ENCODE assay signal across 9 mouse cellular contexts in the genomic region with DNA sequence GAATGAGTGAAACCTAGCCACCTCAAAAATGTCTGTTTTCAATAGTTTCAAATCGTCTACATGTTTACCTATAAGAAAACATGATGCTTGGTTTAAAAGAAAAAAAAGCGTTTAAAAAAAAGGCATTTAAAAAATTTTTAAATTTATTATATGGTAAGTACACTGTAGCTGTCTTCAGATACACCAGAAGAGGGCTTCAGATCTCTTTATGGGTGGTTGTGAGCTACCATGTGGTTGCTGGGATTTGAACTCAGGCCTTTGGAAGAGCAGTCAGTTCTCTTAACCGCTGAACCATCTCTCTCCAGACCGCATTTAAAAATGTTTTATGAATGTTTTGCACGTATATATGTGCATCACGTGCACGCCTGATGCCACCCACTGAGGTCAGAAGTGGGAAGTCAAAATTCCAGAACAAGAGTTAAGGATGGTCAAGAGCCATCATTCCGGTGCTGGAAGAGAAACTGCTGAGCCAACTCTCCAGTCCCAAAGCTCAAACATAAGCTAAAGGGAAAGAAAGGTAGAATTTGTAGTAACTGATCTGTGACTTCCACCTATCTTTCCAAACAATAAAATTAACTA. TPM values are rescaled to one million over a fixed set of nuclear protein-coding genes. Genes with fewer than 3 reads are reported as not detected.
DNase-seq lines count a peak whose midpoint lies in the region; ATAC-seq and TF ChIP-seq lines count a peak whose summit lies in the region.
"Had no signal": no experiment of that assay in that cellular context is flagged by ENCODE, and none has a peak within 500 bp of the region (broad histone marks: within the 10 kb centered on the region; RNA-seq: fewer than 3 reads in every experiment).

No protein-coding gene starts in this region.

- H3K27me3 ChIP-seq in embryonic facial prominence, embryonic 10.5 days (replicated peaks; ENCODE audit: low read depth, poor library complexity, severe bottlenecking): no peaks in the 10 kb centered on the region
- no peaks in the 10 kb centered on the region for H3K27me3 ChIP-seq in intestine, embryonic 15.5 days (replicated peaks)
- H3K27me3 ChIP-seq in neural tube, embryonic 14.5 days (ENCODE audit: control insufficient read depth, insufficient read depth, low read length): no peaks in the 10 kb centered on the region

- no peak for TF ChIP-seq CTCF in lung, adult 2 months (IDR thresholded peaks at IDR 0.05; ENCODE audit: insufficient read depth, low read length)

- H3K9me3 ChIP-seq in embryonic facial prominence, embryonic 10.5 days: 0 out of 2 replicates have a peak, but pooled peaks cover 3% of the 10 kb centered on the region
- H3K9me3 ChIP-seq in intestine, embryonic 15.5 days: no peaks in the 10 kb centered on the region
- no peaks in the 10 kb centered on the region for H3K9me3 ChIP-seq in neural tube, embryonic 14.5 days (ENCODE audit: control insufficient read depth, low read length)

- ATAC-seq in intestine, embryonic 15.5 days: no peak
- no peak for ATAC-seq in neural tube, embryonic 14.5 days (ENCODE audit: low read depth)

- H3K9ac ChIP-seq in intestine, embryonic 15.5 days: peak overlapping the region; percentile 100
- peak overlapping the region; percentile 99 for H3K9ac ChIP-seq in neural tube, embryonic 14.5 days (replicated peaks; ENCODE audit: low read depth, low read length)

- peak overlapping the region; percentile 73 for H3K4me3 ChIP-seq in lung, adult 2 months (replicated peaks; ENCODE audit: extremely low read depth, low read depth, low read length)
- peak overlapping the region; percentile 89 for H3K4me3 ChIP-seq in embryonic facial prominence, embryonic 10.5 days
- H3K4me3 ChIP-seq in intestine, embryonic 15.5 days (replicated peaks): peak overlapping the region; percentile 100
- H3K4me3 ChIP-seq in neural tube, embryonic 14.5 days (ENCODE audit: low read depth, low read length): peak overlapping the region; percentile 100

- peak overlapping the region; percentile 100; the same call in 1 of the 2 replicates for H3K27ac ChIP-seq in embryonic facial prominence, embryonic 10.5 days (replicated peaks)
- peak overlapping the region; percentile 100; the same call in 1 of the 2 replicates for H3K27ac ChIP-seq in intestine, embryonic 15.5 days
- H3K27ac ChIP-seq in neural tube, embryonic 14.5 days (ENCODE audit: low read depth, low read length): peak overlapping the region; percentile 99; the same call in 1 of the 2 replicates

- WGBS in lung, adult 2 months: 28% methylated on average over 8 of the region's 8 CpGs
- WGBS in embryonic facial prominence, embryonic 10.5 days: 71% methylated on average over 8 of the region's 8 CpGs
- 41% methylated on average over 8 of the region's 8 CpGs for WGBS in intestine, embryonic 15.5 days
- WGBS in neural tube, embryonic 14.5 days: 53% methylated on average over 8 of the region's 8 CpGs

- peaks cover 37% of the 10 kb centered on the region for H3K36me3 ChIP-seq in embryonic facial prominence, embryonic 10.5 days (replicated peaks)
- H3K36me3 ChIP-seq in intestine, embryonic 15.5 days: 0 out of 2 replicates have a peak, but pooled peaks cover 4% of the 10 kb centered on the region
- no peaks in the 10 kb centered on the region for H3K36me3 ChIP-seq in neural tube, embryonic 14.5 days (ENCODE audit: control insufficient read depth, insufficient read depth, low read length)

- peaks cover 7% of the 10 kb centered on the region for H3K4me1 ChIP-seq in lung, adult 2 months (ENCODE audit: control insufficient read depth, insufficient read depth, low read length)
- H3K4me1 ChIP-seq in embryonic facial prominence, embryonic 10.5 days: peaks cover 14% of the 10 kb centered on the region
- H3K4me1 ChIP-seq in intestine, embryonic 15.5 days (replicated peaks): 0 out of 2 replicates have a peak, but pooled peaks cover 2% of the 10 kb centered on the region
- peaks cover 10% of the 10 kb centered on the region; the same call in 1 of the 2 replicates for H3K4me1 ChIP-seq in neural tube, embryonic 14.5 days (ENCODE audit: control insufficient read depth, insufficient read depth, low read length)

- peak overlapping the region; percentile 60 for H3K4me2 ChIP-seq in intestine, embryonic 15.5 days (replicated peaks)
- H3K4me2 ChIP-seq in neural tube, embryonic 14.5 days (ENCODE audit: low read depth, low read length): peak overlapping the region; percentile 68

- TF ChIP-seq POLR2A in lung, adult 2 months (IDR thresholded peaks at IDR 0.05; ENCODE audit: borderline replicate concordance, extremely low read depth, low read depth, low read length): no peak

- DNase-seq in lung, adult 2 months: no peak
- no peak for DNase-seq in lung, postnatal 36 days
- DNase-seq in embryonic facial prominence, embryonic 10.5 days (ENCODE audit: low spot score): no peak
- no peak for DNase-seq in layer of hippocampus, adult 8-10 months (ENCODE audit: low spot score in 2 of 2)
- DNase-seq in adrenal gland, postnatal 4 days (ENCODE audit: low spot score in 2 of 2): no peak
- no peak for DNase-seq in c-Kit-positive CD71-positive TER-119-positive erythroid progenitor cells, embryonic 14.5 days (ENCODE audit: low spot score)
- DNase-seq: cerebellum, adult 18-20 months had no signal

RNA-seq across cellular contexts. Expression of a gene that starts 3.3 kb away (rescaled TPM):
- polyA plus RNA-seq in lung, adult 2 months (2012; rRNA removed): 16.1 and 19.4 TPM in 2 replicates
- 148 and 153 TPM in 2 replicates for polyA plus RNA-seq in embryonic facial prominence, embryonic 10.5 days (2016; fragmentation: Nextera tagmentation; extraction: Ambion mirVana)
- polyA plus RNA-seq in intestine, embryonic 15.5 days (2015; fragmentation: Nextera tagmentation; extraction: Ambion mirVana): 109 and 120 TPM in 2 replicates
- 119 and 126 TPM in 2 replicates for polyA plus RNA-seq in neural tube, embryonic 14.5 days (2014; fragmentation: Nextera tagmentation; extraction: Ambion mirVana)
- 10 to 100 TPM; 54.6 to 58.4 (median 55.5) TPM for total RNA-seq in layer of hippocampus, adult 8-10 months (2022)
- total RNA-seq in adrenal gland, postnatal 4 days (2021): 10 to 100 TPM; 78.3 to 79.2 TPM

RNA-seq across cellular contexts. Expression of a gene that starts 16.0 kb away (rescaled TPM):
- polyA plus RNA-seq in lung, adult 2 months (2012; rRNA removed): 285 and 325 TPM in 2 replicates
- polyA plus RNA-seq in embryonic facial prominence, embryonic 10.5 days (2016; fragmentation: Nextera tagmentation; extraction: Ambion mirVana): 95.4 and 101 TPM in 2 replicates
- polyA plus RNA-seq in intestine, embryonic 15.5 days (2015; fragmentation: Nextera tagmentation; extraction: Ambion mirVana): 163 and 167 TPM in 2 replicates
- 167 and 173 TPM in 2 replicates for polyA plus RNA-seq in neural tube, embryonic 14.5 days (2014; fragmentation: Nextera tagmentation; extraction: Ambion mirVana)
- 100 to 1,000 TPM; 219 to 252 (median 242) TPM for total RNA-seq in layer of hippocampus, adult 8-10 months (2022)
- total RNA-seq in adrenal gland, postnatal 4 days (2021): 100 to 1,000 TPM; 278 to 301 TPM

RNA-seq across cellular contexts. Expression of a gene that starts 30.1 kb away (rescaled TPM):
- 13.0 and 19.4 TPM in 2 replicates for polyA plus RNA-seq in lung, adult 2 months (2012; rRNA removed)
- 348 and 367 TPM in 2 replicates for polyA plus RNA-seq in embryonic facial prominence, embryonic 10.5 days (2016; fragmentation: Nextera tagmentation; extraction: Ambion mirVana)
- polyA plus RNA-seq in intestine, embryonic 15.5 days (2015; fragmentation: Nextera tagmentation; extraction: Ambion mirVana): 230 and 240 TPM in 2 replicates
- polyA plus RNA-seq in neural tube, embryonic 14.5 days (2014; fragmentation: Nextera tagmentation; extraction: Ambion mirVana): 188 and 294 TPM in 2 replicates
- total RNA-seq in layer of hippocampus, adult 8-10 months (2022): 10 to 100 TPM; 45.6 to 65.8 (median 56.4) TPM
- 10 to 100 TPM; 56.5 to 57.6 TPM for total RNA-seq in adrenal gland, postnatal 4 days (2021)

RNA-seq across cellular contexts. Expression of a gene that starts 50.3 kb away (rescaled TPM):
- 0.24 and 0.51 TPM in 2 replicates for polyA plus RNA-seq in lung, adult 2 months (2012; rRNA removed)
- polyA plus RNA-seq in embryonic facial prominence, embryonic 10.5 days (2016; fragmentation: Nextera tagmentation; extraction: Ambion mirVana): 0.98 and 1.3 TPM in 2 replicates
- 0.88 and 1.6 TPM in 2 replicates for polyA plus RNA-seq in intestine, embryonic 15.5 days (2015; fragmentation: Nextera tagmentation; extraction: Ambion mirVana)
- 1.3 and 1.4 TPM in 2 replicates for polyA plus RNA-seq in neural tube, embryonic 14.5 days (2014; fragmentation: Nextera tagmentation; extraction: Ambion mirVana)
- total RNA-seq in layer of hippocampus, adult 8-10 months (2022): 1 to 10 TPM; 5.1 to 7.2 (median 6.6) TPM
- total RNA-seq in adrenal gland, postnatal 4 days (2021): 1 to 10 TPM in 1 of 2 experiments, under 1 TPM in 1; 0.87 to 6.9 TPM
